Mouse (Mus musculus) natural killer cell, adult 2 months (primary cell): ENCODE data around the gene Cadps2.

Experiments
- DNase-seq, 2 experiments: peaks; one replicate each; pipeline ENCODE4 v3.0.0; 2022; ENCODE audit warnings: low spot score in 2 of 2

Cadps2 gene

DNA sequence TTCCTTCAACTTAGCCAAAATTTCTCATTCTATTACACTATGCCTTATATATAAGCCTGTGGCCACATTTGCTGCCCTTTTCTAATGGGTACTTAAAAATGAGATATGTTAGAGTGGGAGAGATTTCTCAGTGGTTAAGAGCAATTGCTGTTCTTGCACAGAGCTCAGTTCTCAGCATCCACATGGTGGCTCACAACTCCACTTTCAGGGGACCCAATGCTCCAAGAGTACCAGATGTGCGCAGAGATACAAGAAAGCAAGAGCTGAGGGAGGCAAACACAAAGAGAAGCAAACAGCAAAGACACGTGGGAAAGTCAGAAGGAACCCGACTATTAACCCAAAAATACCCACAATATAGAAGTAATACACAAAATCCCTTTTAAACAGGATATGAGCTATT lies 77.0 kb downstream of the Cadps2 start:
- DNase-seq, result no peak

DNA sequence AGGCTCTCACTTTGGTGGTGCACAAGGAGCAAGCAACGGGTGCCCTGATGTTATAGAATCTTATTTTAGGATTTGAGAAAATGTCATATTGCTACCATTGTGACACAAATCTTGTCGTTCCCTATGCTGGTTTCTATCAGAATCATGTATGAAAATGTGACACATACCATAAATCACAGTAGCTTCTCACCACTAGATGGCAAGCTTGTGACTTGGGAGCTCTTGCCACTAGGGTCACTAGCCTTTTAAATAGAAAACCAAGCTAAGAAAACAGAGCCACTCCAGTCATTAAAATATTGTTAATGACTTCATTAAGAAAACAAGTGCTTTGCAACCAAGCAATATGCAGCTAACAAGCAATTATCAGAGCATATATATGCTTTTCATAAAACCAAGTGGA lies 81.0 kb downstream of the Cadps2 start:
- no peak for DNase-seq

DNA sequence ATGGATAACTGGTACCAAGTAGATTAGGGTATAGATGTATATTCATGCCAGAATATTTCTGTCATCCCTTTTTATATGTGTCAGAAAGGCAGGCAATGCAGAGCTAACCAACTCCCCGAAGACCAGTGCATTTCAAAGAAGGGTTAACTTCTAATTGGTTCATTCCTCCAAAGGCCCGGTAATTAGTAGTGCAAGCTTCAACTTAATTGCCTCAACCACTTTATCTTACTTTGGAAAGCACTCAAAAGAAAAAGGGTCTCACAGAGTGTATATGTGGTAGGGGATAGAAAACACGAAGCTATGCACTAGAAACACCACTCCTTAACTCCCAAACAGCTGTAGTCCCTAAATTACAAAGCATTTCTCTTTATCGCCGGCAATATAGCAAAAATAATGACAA lies 90.4 kb downstream of the Cadps2 start:
- no peak for DNase-seq

DNA sequence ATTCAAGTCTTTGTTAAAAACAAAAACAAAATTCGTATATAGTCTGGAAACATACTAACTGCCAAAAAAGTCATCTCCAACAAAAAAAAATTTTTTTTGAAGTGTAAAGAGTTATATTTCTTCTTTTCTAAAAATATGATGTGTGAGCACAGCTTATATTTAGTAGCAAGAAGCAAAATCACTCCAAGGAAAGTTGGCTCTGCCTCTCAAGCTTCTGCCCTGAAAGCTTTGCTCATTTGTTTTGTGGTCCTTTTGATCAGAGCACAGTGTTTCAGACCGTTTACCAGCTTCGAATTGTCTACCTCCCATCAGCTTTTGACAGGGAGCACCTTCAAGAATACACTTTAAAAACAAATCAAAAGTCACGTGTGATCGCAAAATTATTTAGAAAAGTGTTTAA lies 99.2 kb downstream of the Cadps2 start:
- no peak for DNase-seq

DNA sequence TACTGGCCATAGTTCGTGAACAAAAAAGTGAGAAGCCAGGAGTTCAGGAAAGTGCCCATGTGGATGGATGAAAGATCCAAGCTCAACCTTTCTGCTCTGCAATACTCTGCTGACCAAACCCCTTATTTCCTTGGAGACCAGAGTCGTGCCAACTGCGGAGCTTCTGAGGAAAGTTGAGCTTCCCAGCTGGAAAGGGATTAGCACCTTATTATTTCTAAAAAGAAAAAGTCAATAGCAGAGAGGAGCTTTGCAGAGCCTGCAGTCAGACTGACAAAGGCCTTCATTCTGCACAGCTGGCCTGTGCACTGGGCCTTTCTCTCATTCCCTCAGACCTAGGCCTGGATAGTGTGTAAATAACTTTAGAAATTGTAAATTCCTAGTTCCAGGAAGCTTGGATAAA lies 106.5 kb downstream of the Cadps2 start:
- no peak for DNase-seq

DNA sequence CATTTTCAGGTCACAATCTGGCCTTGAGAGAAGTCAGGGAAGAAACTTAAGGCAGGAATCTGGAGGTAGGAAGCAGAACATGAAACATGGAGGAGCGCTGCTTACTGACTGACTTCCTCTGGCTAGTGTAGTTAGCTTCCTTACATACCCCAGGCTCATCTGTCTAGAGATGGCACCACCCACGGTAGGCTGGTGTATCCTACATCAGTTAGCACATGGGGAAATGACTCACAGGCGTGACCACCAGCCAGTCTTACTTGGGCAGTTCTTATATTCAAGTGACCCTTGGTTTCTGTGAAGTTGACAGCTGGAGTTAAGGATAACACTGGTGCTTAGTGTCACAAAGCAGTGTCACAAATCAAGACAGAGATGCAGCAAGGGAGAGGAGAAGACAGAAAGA lies 110.6 kb downstream of the Cadps2 start:
- DNase-seq, result no peak

DNA sequence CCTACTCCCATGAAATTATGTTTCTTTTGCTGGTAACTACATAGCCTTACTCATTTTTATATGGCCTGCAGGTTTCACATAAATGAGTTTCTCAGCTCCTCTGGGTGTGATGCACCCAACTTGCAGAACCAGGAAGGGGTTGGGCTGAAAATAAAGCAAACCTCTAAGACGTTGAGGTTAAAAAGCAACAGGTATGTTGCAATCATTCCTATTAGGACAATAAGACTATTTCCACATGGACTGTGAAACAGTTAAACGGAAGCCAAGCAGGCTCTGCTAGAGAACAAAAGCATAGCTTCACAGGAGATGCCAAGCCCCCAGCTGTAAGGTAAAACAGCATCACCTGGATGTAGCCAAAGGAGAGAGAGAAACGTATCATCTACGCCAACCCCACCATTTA lies 115.5 kb downstream of the Cadps2 start:
- DNase-seq, result no peak

DNA sequence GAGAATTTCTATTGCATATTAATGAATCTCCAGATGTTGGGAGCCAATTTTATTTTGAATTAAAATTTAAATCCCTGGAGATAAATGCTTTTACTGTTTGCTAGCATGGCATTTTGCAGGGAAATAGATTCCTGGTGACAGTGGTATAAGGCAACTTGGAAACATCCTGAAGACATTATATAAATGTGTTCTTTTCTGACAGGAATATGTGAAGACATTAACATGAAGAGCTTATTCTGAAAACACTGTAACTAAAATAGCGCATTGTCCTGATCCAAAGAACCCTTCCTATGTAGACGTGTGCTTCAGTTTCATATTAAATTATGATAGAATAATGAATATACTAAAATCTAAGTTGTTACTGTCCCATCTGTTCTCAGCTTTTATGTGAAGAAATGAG lies 118.8 kb downstream of the Cadps2 start:
- no peak for DNase-seq

DNA sequence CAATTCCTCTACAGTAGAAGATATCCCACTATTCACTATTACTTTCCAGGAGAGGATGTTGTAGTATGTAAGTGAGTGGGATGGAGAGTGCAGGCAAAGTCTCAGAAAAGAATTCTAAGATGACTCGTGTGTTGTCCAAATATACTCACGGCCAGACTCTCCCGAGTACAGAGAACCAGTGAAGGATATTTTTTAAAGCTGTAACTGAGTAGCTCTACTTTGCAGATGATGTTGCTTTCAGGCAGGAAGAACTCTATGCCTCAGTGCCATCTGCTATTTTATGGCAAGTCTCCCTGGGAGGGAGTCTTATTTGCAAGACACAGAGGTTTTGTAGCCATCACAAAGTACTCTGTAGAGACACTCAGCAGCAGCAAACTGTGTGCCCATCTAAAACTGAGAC lies 131.7 kb downstream of the Cadps2 start:
- no peak for DNase-seq

DNA sequence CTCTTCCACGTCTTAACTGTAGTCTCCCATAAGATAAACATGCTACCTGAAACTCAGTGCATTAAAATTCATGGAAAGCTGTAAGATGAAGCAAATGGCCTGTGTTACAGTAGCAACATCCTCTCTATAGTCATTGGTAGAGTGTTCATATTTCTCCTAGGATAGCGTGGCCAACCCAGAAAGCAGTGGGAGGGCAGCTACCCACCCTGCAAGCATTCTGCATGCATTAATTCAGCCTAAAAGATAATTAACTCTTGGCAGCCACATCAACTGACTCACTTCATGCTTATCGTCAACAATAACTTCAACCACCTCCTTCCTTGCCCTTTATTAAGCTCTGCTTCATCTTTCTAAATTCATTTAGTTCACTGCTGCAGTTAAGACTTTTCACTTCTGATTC lies 138.3 kb downstream of the Cadps2 start:
- no peak for DNase-seq

DNA sequence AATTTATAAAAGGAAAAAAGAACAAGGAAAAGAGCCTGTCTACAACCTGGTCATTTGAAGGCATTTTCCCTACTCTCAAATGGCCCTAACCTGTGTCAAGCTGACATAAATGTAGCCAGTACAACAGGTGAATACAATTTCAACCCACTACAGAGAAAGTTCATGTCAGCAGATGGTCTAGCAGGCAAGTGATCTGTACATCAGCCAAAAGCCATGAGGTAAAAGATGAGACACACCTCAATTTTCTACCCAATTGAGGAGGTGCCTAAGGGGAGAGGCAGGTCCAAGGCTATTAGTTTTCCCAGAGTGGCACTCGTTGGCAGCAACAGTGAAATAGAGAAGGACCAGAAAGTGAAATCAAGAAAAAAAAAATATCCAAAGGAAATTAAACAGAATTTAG lies 161.0 kb downstream of the Cadps2 start:
- no peak for DNase-seq

DNA sequence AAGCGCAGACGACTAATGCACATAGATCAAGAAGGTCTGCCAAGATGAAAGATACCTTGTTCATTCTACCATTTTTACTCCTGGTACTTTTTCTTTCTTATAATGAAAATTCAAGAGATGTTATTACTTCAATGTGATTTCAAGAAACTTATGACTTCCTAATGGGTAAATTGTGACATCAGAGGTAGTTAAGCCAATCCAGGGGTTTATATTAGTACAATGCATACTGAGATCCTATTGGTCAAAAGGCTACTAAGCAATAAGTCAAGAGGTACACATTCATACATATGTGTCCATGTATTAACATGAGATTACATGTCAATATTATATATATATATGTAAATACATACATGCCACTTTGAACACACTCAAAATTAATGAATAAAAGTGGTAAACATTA lies 184.2 kb downstream of the Cadps2 start, which contains the start of gene Rnf148:
Gene Rnf148, minus strand, starts transcription at position 101 of the 400 bp plus-strand sequence.
- DNase-seq, result no peak

DNA sequence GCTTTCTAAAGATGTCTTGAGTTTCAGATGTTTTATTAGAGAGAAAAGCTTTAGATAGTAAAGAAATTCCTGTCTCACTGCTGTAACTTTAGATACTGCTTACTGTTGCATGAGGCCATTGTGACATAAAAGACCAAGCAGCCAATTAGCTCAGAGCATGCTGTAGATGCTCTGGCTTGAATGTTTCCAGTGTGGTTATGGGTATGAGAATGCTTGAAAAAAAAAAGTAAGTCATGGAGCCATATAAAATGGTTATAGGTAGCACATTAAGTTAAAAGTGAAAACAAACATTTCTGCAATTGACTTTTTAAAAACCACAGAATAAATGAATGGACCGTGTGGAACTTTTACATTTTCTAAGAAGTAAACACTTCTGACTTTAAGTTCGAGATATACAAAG lies 189.0 kb downstream of the Cadps2 start, which contains the start of gene Rnf133:
Gene Rnf133, minus strand, starts transcription at position 101 of the 400 bp plus-strand sequence.
- no peak for DNase-seq

DNA sequence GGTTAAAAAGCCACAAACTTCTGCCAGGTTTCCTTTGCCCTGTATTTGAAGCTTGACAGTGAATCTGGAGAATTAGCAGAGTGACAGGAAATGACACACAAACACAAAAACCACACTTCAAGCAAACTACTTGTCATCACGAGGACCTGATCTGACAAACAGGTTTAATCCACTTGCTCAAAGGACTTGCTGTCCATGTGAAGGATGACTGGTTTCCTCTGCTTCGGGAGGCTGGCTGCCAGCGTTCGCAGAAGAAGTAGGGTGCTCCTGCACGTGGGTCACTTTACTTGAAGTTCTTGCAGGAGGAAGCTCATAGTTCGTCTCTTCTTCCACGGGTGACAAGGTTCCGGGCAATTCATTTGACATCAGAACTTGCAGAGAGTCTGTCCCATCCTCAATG lies 190.5 kb downstream of the Cadps2 start:
- DNase-seq, result no peak

DNA sequence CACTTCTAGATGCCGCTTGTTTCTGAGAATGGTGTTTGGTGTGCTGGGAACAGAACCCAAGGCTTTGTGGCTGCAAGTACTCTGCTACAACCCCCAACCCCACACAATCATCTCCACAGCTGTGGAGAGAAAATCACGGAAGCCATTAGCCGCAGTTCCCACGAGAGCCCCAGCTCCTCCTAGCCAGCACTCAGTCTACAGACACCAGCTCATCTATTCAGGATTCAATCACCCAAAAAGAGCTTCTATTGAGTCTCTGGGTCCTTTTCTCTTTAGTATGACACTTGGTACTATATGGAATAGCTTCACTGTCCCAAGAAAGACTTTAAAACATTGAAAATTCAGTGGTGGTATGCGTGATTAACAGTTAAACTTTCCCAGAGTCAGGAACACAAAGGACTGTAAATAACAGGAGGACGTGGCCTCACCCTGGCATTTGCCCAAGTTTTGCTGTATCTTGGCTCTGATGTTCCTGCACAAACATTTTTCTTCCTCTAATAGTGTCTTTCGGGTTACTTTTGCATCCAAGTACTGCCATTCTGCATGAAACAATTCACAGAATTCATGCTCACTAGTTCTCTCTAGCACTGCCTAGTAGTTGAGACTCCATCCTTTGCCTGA lies 191.5 kb downstream of the Cadps2 start:
- DNase-seq, result no peak

DNA sequence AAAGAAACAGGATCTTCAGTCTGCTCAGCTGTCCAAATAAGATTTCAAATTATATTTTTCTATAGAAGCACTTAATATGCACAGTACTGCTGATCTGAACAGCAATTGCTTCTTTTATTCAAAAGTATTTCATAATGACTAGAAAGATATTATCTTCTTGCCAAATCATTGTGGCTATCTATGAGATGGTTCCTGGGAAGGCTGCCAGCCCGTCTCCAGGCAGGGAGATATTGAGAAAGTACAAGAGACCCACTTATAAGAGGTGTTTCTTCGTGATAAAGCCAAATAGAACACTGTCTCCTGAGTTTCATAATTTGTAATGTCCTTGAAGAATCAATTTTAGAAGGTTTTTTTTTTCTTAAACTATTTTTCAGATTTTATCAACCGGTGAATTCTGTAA lies 202.1 kb downstream of the Cadps2 start:
- no peak for DNase-seq

DNA sequence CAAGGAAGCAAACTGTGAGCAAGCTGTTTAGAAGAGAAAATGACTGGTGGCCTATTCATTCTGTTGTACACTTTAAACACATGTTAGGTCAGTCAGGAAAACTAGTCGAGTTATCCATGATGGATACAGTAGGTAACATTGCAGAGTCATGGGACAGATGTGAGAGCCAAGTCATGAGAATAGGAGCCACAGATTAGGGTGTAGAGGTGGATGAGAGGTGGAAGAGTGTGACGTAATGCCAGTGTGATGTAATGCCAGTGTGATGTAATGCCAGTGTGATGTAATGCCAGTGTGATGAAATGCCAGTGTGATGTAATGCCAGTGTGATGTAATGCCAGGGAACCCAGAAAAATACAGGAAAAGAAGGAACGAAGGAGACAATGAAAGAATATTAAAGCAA lies 204.0 kb downstream of the Cadps2 start:
- no peak for DNase-seq

DNA sequence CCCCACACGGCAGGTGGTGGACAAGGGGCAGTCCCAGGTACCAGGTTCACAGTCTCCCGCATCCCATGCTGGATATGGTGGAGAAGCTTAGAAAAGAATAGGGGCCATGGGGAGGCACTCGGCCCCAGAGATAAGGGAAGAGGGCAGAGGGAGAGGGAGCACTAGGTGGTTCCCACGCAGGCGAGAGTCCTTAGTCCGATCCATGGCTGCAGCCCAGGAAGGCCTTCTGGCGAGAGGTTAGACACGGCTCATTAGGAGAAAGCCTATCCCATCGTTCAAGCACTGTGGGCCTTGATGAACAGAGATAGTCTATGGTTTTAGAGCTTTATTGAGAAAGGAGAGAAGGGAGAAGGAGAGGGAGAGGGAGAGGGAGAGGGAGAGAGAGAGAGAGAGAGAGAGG lies 205.2 kb downstream of the Cadps2 start:
- no peak for DNase-seq

DNA sequence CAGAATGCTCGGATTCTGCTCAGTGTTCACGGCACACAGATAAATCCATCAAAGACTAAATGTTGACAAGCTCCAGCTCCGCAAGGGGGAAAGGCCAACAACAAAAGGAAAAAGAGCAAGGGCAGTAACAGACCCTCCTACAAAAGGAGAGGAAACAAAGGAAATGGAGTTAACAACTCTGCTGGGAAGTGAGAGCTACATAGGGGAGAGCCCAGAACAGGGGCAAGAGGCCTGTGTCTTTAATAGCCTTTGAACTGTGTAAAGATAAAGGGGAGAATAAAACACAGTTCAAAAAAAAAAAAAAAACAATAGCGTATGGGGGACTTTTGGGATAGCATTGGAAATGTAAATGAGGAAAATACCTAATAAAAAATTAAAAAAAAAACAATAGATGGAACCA lies 208.8 kb downstream of the Cadps2 start:
- no peak for DNase-seq

DNA sequence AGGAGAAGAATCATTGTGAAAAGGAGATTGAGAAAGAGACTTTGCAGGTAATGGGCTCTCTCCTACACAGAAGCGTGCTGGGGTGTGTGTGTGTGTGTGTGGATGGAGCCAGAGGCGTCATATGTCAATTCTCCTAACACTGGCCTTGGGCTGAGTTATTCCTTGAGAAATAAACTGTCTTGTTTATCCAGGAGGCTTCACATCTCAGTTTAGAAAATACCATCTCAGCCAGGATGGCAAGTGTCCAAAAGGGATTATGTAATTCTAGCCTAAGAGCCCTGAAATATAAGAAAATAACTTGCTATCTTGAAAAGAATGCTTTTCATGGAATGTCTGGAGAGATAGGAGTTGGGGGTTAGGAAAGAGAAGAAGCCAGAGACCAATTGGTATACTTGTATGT lies 264.1 kb downstream of the Cadps2 start:
- DNase-seq, result no peak

DNA sequence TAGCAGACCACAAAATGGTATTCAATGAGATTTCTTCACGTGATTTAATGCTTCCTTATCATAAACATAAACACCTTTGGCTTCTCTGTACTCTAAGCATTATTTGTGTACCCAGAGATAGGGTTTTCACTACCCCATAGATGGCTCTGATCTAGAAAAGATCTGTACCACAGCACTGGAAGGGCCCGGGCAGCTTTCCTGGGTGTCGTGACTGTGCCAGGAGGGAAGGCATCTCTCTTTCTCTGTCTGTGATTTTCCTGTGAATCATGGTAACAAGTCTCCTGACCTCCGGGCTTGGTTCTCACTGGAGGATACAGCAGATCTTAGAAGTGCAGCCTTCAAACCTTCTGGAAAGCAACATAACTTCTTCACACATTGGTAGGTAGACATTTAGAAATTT lies 265.5 kb downstream of the Cadps2 start:
- no peak for DNase-seq

DNA sequence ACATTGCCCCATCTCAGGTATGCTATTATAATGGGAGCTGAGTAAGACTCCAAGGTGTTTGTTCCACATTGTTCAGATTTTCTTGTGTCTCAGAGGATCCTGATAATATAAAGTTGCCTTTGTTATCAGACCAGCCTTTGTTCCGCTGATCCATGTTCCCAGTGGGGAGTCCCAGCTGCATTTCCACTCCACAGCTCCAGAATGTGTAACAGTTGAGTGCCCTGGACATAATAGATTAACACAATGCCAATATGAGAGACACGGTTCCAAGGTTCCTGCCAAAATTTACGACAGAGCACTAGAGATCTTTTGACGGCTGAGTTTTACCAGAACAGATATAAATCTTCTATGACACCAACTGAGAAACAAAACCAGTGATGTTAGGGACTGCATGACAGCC lies 266.8 kb downstream of the Cadps2 start:
- no peak for DNase-seq

DNA sequence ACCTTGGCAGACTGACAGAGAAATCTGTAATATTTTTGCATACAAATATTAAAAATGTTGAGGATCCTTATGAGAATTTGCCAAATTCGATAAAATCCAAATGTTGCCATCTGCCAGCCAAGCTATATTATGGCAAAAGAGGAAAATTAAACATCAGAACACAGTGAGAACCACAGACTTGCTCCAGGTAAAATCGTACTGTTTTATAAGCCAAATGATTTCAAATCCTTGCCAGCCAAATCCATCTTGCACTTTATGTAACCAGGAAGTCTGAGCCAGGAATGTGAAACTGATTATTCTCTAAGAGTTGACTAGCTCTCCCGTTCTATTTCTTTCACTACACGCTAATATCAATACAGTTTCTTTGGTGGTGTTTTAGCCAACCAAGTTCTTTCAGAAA lies 269.5 kb downstream of the Cadps2 start:
- DNase-seq, result no peak

DNA sequence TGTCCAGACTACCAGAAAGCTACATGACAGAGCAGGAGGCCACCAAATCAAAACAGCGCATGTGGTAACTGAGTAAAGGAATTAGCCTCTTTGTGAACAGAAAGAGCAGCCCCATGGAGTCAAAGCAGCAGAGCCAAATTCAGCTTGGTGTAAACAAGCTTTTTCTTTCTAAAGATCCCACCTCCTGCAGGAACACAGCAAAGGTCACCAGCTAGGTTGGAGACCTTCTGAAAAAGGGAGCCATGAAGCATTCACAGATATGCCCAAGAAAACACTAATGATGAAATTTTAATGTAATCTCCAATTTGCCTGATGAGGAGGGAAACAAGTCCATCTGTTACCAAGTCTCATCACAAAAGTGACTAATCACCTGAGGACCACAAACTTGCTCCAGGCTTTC lies 270.5 kb downstream of the Cadps2 start:
- DNase-seq, result no peak
